Mouse (Mus musculus) kidney, embryonic 14.5 days (tissue): ENCODE data around the gene 4921524J17Rik. TPM values are rescaled to one million over a fixed set of nuclear protein-coding genes. Genes with fewer than 3 reads are reported as not detected.
A peak's percentile ranks its signal among the peaks of the same experiment; 100 is the strongest.

ENCODE experiments used
- ATAC-seq: fragments of 200-750 bp; cut with Nextera tagmentation; 2 replicates; pipeline ENCODE4 v1.8.0; 2017; ENCODE audit warnings: moderate number of reproducible peaks, mild to moderate bottlenecking, moderate TSS enrichment, moderate library complexity; ENCODE audit not compliant: low FRiP score, low TSS enrichment
- H3K27ac ChIP-seq: fragments of 300-500 bp; sonication (generic); 2 replicates; pipeline ENCODE4 v1.5.1; 2014; ENCODE audit warnings: low read depth, mild to moderate bottlenecking, low read length, moderate library complexity, mixed read lengths
- H3K27me3 ChIP-seq: fragments of 300-500 bp; sonication (generic); 2 replicates; pipeline ENCODE4 v1.6.1; 2014; ENCODE audit warnings: mild to moderate bottlenecking, low read length; ENCODE audit not compliant: control insufficient read depth, insufficient read depth
- H3K36me3 ChIP-seq: fragments of 300-500 bp; sonication (generic); 2 replicates; pipeline ENCODE4 v1.6.1; 2014; ENCODE audit warnings: low read length, mixed read lengths; ENCODE audit not compliant: control insufficient read depth, insufficient read depth
- H3K4me1 ChIP-seq: fragments of 300-500 bp; sonication (generic); 2 replicates; pipeline ENCODE4 v1.6.1; 2014; ENCODE audit warnings: low read length, mixed read lengths; ENCODE audit not compliant: control insufficient read depth, insufficient read depth
- H3K4me2 ChIP-seq: fragments of 300-500 bp; sonication (generic); replicated peaks from 2 replicates; pipeline ENCODE4 v1.6.1; 2014; ENCODE audit warnings: low read depth, mild to moderate bottlenecking, low read length
- H3K4me3 ChIP-seq: fragments of 300-500 bp; sonication (generic); 2 replicates; pipeline ENCODE4 v1.5.1; 2014; ENCODE audit warnings: mild to moderate bottlenecking, low read length
- H3K9ac ChIP-seq: fragments of 300-500 bp; sonication (generic); 2 replicates; pipeline ENCODE4 v1.6.1; 2014; ENCODE audit warnings: low read depth, mild to moderate bottlenecking, low read length, moderate library complexity
- H3K9me3 ChIP-seq: fragments of 300-500 bp; sonication (generic); 2 replicates; pipeline ENCODE4 v1.6.1; 2016; ENCODE audit warnings: low read length; ENCODE audit not compliant: control insufficient read depth
- WGBS: fragments of 180-500 bp; shearing (Covaris S2); extraction: QIAGEN DNeasy Blood & Tissue Kit; methylation state at CpG from one replicate; pipeline ENCODE4 v1.1.7; 2014; 5-methylcytosine and 5-hydroxymethylcytosine counted together
- polyA plus RNA-seq: library from polyadenylated mRNA; unstranded; fragments of >200 nt; fragmentation: Nextera tagmentation; extraction: Ambion mirVana; gene quantifications from 2 replicates; pipeline ENCODE4 v1.2.1, GENCODE M21; 2014

The 4921524J17Rik gene
- polyA plus RNA-seq, 1 experiment from 2014 or later = 42.9 TPM

DNA sequence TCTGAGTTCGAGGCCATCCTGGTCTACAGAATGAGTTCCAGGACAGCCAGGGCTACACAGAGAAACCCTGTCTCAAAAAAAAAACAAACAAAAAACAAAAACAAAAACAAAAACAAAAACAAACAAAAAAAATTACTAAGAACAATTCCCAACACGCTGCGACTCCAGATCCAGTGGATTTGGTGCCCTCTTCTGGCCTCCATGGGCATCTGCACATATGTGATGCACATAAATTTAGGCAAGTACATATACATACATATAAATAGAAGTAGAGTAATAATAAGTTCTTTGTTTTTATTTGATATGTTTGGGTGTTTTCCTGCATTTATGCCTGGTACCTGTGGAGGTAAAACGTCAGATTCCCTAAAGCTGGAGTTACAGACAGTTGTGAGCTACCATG, 34.1 kb downstream of the 4921524J17Rik start:
- H3K9ac ChIP-seq = no peak overlapping the region
- no peaks in the 10 kb centered on the region for H3K36me3 ChIP-seq
- ATAC-seq = no peak
- no peak overlapping the region for H3K4me3 ChIP-seq
- 91% methylated on average over 4 of the region's 4 CpGs for WGBS
- H3K27ac ChIP-seq = no peak overlapping the region
- H3K4me2 ChIP-seq = no peak overlapping the region
- no peaks in the 10 kb centered on the region for H3K27me3 ChIP-seq
- no peaks in the 10 kb centered on the region for H3K4me1 ChIP-seq
- H3K9me3 ChIP-seq = no peaks in the 10 kb centered on the region

DNA sequence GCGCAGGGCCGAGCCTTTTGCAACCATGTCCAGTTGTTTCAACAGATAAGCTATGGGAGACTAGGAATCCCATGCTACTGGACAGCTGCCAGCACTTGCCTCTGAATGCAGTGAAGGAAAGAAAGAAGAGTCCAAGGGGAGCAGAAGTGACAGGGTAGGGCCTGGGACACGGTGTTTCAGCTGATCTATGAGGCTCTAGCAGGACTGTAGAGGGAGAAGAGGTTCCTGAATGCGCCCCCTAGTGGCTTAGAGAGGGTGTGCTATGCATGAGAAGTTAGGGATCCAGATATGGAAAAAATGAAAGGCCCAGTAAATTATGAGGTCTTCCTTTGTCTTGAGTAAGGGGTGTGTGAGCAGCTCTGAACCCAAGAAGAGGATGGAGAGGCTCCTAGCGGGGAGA, 35.1 kb downstream of the 4921524J17Rik start:
- 46% methylated on average over 5 of the region's 5 CpGs for WGBS
- Histone ChIP-seq H3K27ac (no peak overlapping the region), H3K36me3 (no peaks in the 10 kb centered on the region), H3K9me3 (no peaks in the 10 kb centered on the region), H3K4me1 (no peaks in the 10 kb centered on the region), H3K4me3 (no peak overlapping the region), H3K4me2 (no peak overlapping the region), H3K27me3 (no peaks in the 10 kb centered on the region), H3K9ac (no peak overlapping the region)
- peak; percentile 73 for ATAC-seq

DNA sequence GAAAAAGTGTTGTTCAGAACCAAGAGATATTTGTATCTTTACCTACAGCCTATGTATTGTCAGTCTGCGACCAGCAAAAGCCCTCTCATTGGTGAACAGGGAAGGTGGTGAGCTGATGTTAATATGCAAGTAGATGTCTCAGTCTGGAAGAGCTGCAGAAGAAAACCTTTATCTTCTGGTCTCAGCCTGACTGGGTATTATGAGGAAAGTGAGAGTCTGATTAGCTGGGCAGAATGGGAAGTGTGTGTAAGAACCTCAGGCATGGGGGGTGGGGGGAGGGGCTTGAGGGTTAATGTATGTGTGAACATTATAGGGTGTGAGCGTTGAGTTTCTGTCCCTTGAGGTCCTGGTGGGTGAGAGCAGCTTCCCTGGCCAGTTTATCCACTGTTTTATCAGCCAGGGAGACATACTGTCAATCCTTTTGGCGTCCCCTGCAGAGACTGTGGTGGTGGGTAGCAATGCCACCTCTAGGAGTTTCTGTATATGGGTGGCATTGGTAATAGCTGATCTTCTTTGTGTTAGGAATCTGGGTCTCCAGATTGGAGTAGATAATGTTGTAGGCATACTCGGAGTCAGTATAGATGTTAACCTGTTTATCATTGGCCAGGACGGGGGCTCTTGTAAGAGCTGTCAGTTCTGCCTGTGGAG, 36.1 kb downstream of the 4921524J17Rik start:
- Histone ChIP-seq H3K36me3 (no peaks in the 10 kb centered on the region), H3K4me3 (no peak overlapping the region), H3K27ac (no peak overlapping the region), H3K4me2 (no peak overlapping the region), H3K4me1 (no peaks in the 10 kb centered on the region), H3K9me3 (no peaks in the 10 kb centered on the region), H3K9ac (no peak overlapping the region), H3K27me3 (no peaks in the 10 kb centered on the region)
- WGBS = 89% methylated on average over 5 of the region's 5 CpGs
- ATAC-seq = no peak

DNA sequence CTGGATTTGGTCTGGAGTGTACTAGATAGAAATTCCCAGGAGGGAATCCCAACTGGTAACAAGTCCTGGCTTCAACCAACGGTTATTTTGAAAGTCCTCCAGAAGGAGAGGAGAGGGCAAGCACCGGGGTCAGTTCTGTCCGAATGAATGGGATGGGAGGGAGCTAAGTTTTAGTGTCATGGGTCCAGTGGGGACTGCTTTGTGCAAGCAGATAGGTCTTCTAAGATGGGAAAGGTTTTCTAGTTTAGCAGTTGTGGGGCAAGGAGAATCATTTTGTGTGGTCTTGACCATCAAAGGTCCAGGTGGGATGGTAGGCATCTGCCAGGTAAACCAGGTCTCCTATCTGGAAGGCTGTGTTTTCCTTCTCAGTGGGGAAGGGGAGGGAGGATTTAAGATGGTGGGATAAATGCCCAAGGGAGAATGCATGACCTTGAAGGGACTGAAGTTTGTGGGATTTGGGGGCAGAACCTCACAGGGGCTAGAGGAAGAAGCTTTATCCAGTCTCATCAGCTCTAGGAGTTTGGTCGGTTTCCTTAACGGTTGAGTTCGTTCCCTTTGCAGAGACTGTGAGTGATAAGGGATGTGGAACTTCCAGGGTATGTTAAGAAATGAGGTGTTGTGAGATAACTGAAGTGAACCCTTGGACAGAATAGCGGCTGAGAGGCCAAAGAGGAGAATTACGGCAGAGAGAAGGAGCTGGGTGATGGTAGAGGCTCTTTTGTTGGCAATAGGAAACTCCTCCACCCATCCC, 36.8 kb downstream of the 4921524J17Rik start:
- Histone ChIP-seq H3K9ac (no peak overlapping the region), H3K9me3 (no peaks in the 10 kb centered on the region), H3K27me3 (no peaks in the 10 kb centered on the region), H3K4me1 (no peaks in the 10 kb centered on the region), H3K4me2 (no peak overlapping the region), H3K36me3 (no peaks in the 10 kb centered on the region), H3K27ac (no peak overlapping the region), H3K4me3 (no peak overlapping the region)
- 81% methylated on average over 8 of the region's 8 CpGs for WGBS
- ATAC-seq = no peak

DNA sequence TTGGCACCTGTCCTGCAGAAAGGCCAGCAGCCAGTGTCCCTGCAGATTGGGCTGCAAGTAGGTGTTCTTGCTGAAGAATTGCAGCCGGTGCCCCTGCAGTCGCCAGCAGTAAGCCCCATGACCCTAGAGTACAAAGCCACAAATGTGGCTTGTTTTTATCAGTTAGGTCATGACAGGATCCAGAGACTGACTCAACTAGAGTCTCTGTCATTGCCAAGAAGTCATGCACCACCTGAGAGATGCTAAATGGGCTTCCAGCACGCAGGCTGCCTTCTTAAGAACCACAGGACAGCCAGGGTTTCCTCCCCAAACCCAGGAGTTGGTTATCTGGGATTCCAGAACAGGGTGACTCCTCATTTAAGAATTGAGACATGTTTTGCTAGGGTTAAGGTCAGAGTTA, 37.6 kb downstream of the 4921524J17Rik start:
- Histone ChIP-seq H3K36me3 (no peaks in the 10 kb centered on the region), H3K9ac (no peak overlapping the region), H3K4me1 (no peaks in the 10 kb centered on the region), H3K27me3 (no peaks in the 10 kb centered on the region), H3K4me3 (no peak overlapping the region), H3K9me3 (no peaks in the 10 kb centered on the region), H3K27ac (no peak overlapping the region), H3K4me2 (no peak overlapping the region)
- WGBS = 77% methylated on average over 3 of the region's 3 CpGs
- ATAC-seq = no peak

DNA sequence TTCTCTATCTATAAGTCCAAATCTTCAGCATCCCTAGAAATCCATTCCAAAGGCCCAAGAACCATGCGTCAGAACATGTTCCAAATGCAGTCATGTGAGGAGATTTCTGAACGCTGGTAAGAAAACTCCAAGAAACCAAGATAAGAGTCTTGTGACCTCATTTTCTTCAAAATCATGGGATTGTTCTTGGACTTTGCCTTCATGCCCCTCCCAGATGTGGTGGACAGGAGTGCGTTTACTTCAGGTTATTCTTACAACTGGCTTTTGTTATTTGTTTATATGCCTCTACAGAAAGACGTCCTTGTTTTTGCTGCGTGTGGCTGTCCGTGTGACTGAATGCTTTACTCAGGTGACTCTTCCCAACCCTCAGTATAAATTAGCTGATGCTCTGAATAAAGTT, 39.4 kb downstream of the 4921524J17Rik start:
- H3K9ac ChIP-seq = no peak overlapping the region
- H3K27me3 ChIP-seq = no peaks in the 10 kb centered on the region
- H3K4me1 ChIP-seq = no peaks in the 10 kb centered on the region
- no peaks in the 10 kb centered on the region for H3K9me3 ChIP-seq
- no peak overlapping the region for H3K27ac ChIP-seq
- H3K4me3 ChIP-seq = no peak overlapping the region
- no peaks in the 10 kb centered on the region for H3K36me3 ChIP-seq
- ATAC-seq = no peak
- 92% methylated on average over 6 of the region's 6 CpGs for WGBS
- no peak overlapping the region for H3K4me2 ChIP-seq

DNA sequence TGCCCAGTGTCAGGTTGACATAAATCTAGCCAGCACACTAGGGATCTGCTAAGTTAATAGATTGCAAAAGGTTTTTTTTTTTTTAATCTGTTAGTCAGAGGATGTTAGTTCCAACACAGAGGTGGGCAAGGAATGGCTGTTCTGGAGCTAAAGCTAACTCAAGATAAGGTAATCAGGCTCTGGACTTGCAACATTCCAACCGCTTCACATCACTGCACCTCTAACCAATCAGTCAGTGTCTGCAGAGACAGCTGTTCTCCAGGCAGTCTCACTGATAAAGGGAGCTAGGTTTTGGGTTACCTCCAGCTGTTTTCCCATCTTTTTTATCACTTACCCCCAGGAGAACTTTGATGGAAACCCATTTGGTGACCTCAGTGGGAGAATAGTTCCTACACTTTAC, 41.2 kb downstream of the 4921524J17Rik start:
- no peak overlapping the region for H3K4me3 ChIP-seq
- H3K4me2 ChIP-seq = no peak overlapping the region
- no peak overlapping the region for H3K9ac ChIP-seq
- 69% methylated on average over 1 of the region's 1 CpGs for WGBS
- no peaks in the 10 kb centered on the region for H3K27me3 ChIP-seq
- no peaks in the 10 kb centered on the region for H3K36me3 ChIP-seq
- H3K27ac ChIP-seq = no peak overlapping the region
- no peaks in the 10 kb centered on the region for H3K4me1 ChIP-seq
- no peak for ATAC-seq
- no peaks in the 10 kb centered on the region for H3K9me3 ChIP-seq

DNA sequence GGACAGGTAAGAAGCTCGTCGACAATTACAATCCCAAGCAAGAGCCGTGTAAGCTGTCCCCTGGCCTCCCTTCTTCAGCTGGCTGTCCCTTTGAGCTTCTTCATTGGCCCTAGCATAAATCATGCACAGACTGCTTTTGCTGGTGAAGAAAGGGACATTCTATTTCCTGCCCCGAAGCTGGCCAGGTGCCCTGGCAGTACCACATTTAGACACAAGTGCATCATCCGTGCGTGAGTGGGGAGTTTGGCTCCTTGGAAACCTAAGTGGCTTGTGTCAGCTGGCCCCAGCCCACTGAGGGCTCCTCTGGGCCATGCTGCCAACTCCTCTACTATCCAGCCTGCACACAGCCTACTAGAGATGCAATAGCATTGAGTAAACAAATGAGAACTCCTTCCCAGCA, 46.4 kb downstream of the 4921524J17Rik start, which contains the start of gene Mylk3:
Mylk3 (minus strand) TSS at position 141 of the 400 bp plus-strand sequence.
- Histone ChIP-seq H3K36me3 (no peaks in the 10 kb centered on the region), H3K27me3 (no peaks in the 10 kb centered on the region), H3K4me2 (no peak within 1 kb of the TSS), H3K4me1 (peaks cover 3% of the 10 kb centered on the region; the same call in 1 of the 2 replicates), H3K9me3 (no peaks in the 10 kb centered on the region), H3K9ac (no peak within 1 kb of the TSS), H3K27ac (no peak within 1 kb of the TSS), H3K4me3 (no peak within 1 kb of the TSS)
- ATAC-seq = no peak
- 78% methylated on average over 6 of the region's 6 CpGs for WGBS

DNA sequence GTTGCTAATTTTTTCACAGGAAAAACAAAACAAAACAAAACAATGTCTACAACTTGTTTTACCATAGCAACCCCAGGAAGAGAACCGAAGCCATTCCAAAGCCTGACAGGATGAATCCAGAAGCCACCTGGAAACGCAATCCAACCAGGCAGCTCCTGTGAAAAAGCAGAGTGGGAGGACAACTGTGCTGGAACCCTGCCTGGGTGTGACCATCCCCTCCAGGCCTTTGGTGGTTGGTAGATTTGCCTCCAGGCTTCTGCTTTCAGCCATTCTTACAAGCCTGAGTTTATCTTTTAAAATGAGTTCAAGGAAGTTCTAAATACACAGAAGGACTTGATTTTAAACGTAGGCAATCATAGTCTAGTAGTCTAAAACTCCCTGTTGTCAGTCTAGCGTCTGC, 50.7 kb downstream of the 4921524J17Rik start:
- no peaks in the 10 kb centered on the region for H3K27me3 ChIP-seq
- H3K36me3 ChIP-seq = no peaks in the 10 kb centered on the region
- H3K27ac ChIP-seq = no peak overlapping the region
- H3K9me3 ChIP-seq = no peaks in the 10 kb centered on the region
- H3K4me2 ChIP-seq = no peak overlapping the region
- H3K9ac ChIP-seq = no peak overlapping the region
- ATAC-seq = no peak
- H3K4me3 ChIP-seq = no peak overlapping the region
- peaks cover 26% of the 10 kb centered on the region for H3K4me1 ChIP-seq
- 70% methylated on average over 4 of the region's 4 CpGs for WGBS
